Mouse (Mus musculus) stomach, postnatal 0 days (tissue): ENCODE results near the gene Dnaja3. TPM values are rescaled to one million over a fixed set of nuclear protein-coding genes. Genes with fewer than 3 reads are reported as not detected.
"Not testable (repeated sequence)": the region's sequence is repeated elsewhere in the genome, so short reads cannot be mapped to it uniquely, and the experiment has no call there.

ENCODE experiments used
- ATAC-seq: fragments of 200-750 bp; cut with Nextera tagmentation; 2 replicates; pipeline ENCODE4 v1.8.0; 2017; ENCODE audit not compliant: low FRiP score, low TSS enrichment
- DNase-seq: peaks from one replicate; pipeline ENCODE4 v3.0.0-alpha.2; 2016; ENCODE audit warnings: low spot score
- H3K27ac ChIP-seq: fragments of 300-500 bp; sonication (generic); replicated peaks from 2 replicates; pipeline ENCODE4 v1.5.1; 2014; ENCODE audit warnings: mild to moderate bottlenecking, control low read depth
- H3K27me3 ChIP-seq: fragments of 300-500 bp; sonication (generic); 2 replicates; pipeline ENCODE4 v1.6.1; 2014; ENCODE audit warnings: low read length; ENCODE audit not compliant: control insufficient read depth, insufficient read depth
- H3K36me3 ChIP-seq: fragments of 300-500 bp; sonication (generic); 2 replicates; pipeline ENCODE4 v1.6.1; 2014; ENCODE audit warnings: low read length, mixed read lengths; ENCODE audit not compliant: control insufficient read depth, insufficient read depth
- H3K4me1 ChIP-seq: fragments of 300-500 bp; sonication (generic); replicated peaks from 2 replicates; pipeline ENCODE4 v1.6.1; 2014; ENCODE audit warnings: antibody characterized with exemption; ENCODE audit not compliant: control insufficient read depth, insufficient read depth
- H3K4me2 ChIP-seq: fragments of 300-500 bp; sonication (generic); replicated peaks from 2 replicates; pipeline ENCODE4 v1.6.1; 2014; ENCODE audit warnings: low read depth, mild to moderate bottlenecking, control low read depth, moderate library complexity
- H3K4me3 ChIP-seq: fragments of 300-500 bp; sonication (generic); 2 replicates; pipeline ENCODE4 v1.5.1; 2014; ENCODE audit warnings: low read depth, low read length, control low read depth
- H3K9ac ChIP-seq: fragments of 300-500 bp; sonication (generic); 2 replicates; pipeline ENCODE4 v1.6.1; 2014; ENCODE audit warnings: mild to moderate bottlenecking, low read length, control low read depth, mixed read lengths
- H3K9me3 ChIP-seq: fragments of 300-500 bp; sonication (generic); 2 replicates; pipeline ENCODE4 v1.6.1; 2016; ENCODE audit warnings: low read length; ENCODE audit not compliant: control insufficient read depth
- CTCF ChIP-seq: IDR thresholded peaks from 2 replicates; pipeline ENCODE4 v1.5.1; 2016; ENCODE audit warnings: antibody characterized with exemption, low read depth, mild to moderate bottlenecking, moderate library complexity
- WGBS: fragments of 180-500 bp; shearing (Covaris S2); extraction: QIAGEN DNeasy Blood & Tissue Kit; methylation state at CpG from one replicate; pipeline ENCODE4 v1.1.7; 2014; 5-methylcytosine and 5-hydroxymethylcytosine counted together
- polyA plus RNA-seq: library from polyadenylated mRNA; unstranded; fragments of >200 nt; fragmentation: Nextera tagmentation; extraction: Ambion mirVana; gene quantifications from 2 replicates; pipeline ENCODE4 v1.2.1, GENCODE M21; 2015

Dnaja3 gene
- polyA plus RNA-seq, 1 experiment from 2014 or later: 47.0 TPM

DNA sequence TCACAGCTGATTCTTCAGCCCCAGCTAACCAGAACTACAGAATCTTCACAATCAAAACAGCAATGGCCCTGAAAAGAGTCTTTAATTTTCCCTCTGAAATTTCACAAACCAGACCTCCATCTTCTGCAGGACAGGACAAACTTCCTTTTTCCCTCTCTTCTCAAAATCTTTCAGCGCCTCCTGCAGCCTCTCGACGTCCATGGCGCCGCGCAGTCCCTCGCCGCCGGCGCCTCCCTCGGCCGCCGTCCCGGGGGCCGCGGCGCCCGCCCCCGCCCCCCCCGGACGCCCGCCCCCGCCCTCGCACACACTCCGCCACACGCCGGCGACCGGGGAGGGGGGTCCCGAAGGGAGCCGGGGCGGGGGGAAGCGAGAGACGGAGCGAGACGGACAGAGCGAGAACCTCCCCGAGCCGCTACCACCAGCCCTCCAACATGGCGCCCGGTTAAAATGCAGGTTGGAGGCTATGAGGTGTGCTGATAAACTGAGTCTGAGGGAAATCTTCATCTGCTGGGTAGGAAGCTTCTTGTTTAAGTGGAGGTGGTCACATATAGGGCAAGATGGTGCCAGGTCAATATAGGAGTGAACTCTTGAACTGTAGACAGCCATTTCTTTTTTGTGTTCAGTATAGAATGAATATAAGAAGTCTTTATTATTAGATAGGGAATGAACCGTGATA, 117.0 kb downstream of the Dnaja3 start:
- TF ChIP-seq CTCF: peak; percentile 43
- H3K4me1 ChIP-seq, H3K9me3 ChIP-seq, H3K36me3 ChIP-seq, H3K27me3 ChIP-seq: not testable (repeated sequence)
- H3K4me2 ChIP-seq: peak overlapping the region; percentile 45
- ATAC-seq: peak; percentile 83
- peak overlapping the region; percentile 56 for H3K27ac ChIP-seq
- 8% methylated on average over 26 of the region's 42 CpGs for WGBS
- H3K4me3 ChIP-seq: peak overlapping the region; percentile 39
- H3K9ac ChIP-seq: peak overlapping the region; percentile 45
- peak; percentile 42 for DNase-seq

Other genes with a start within 250 kb of the Dnaja3 start
- 1.2 and 1.3 TPM in 2 replicates for gene Adcy9, start 219.5 kb upstream of the Dnaja3 start, polyA plus RNA-seq
- gene Srl, start 98.2 kb upstream of the Dnaja3 start, polyA plus RNA-seq: 2.8 and 3.1 TPM in 2 replicates
- 8.9 and 10.6 TPM in 2 replicates for gene Tfap4, start 80.1 kb upstream of the Dnaja3 start, polyA plus RNA-seq
- gene Glis2, start 45.3 kb upstream of the Dnaja3 start, polyA plus RNA-seq: 11.6 and 11.7 TPM in 2 replicates
- gene Pam16, start 15.0 kb upstream of the Dnaja3 start, polyA plus RNA-seq: 65.4 and 71.9 TPM in 2 replicates
- gene Vasn, start within 50 bp of the Dnaja3 start, polyA plus RNA-seq: 8.8 and 9.6 TPM in 2 replicates
- gene Coro7, start 39.8 kb downstream of the Dnaja3 start, polyA plus RNA-seq: 7.6 and 8.1 TPM in 2 replicates
- gene Nmral1, start 79.4 kb downstream of the Dnaja3 start, polyA plus RNA-seq: 15.5 and 17.2 TPM in 2 replicates
- gene Hmox2, start 86.4 kb downstream of the Dnaja3 start, polyA plus RNA-seq: 57.4 and 60.6 TPM in 2 replicates
- gene Cdip1, start 150.3 kb downstream of the Dnaja3 start, polyA plus RNA-seq: 35.4 and 38.8 TPM in 2 replicates
- gene 4930562C15Rik, start 195.4 kb downstream of the Dnaja3 start, polyA plus RNA-seq: 0.23 and 0.32 TPM in 2 replicates
- 32.1 and 40.0 TPM in 2 replicates for gene Ubald1, start 240.3 kb downstream of the Dnaja3 start, polyA plus RNA-seq
- gene Mgrn1, start 246.3 kb downstream of the Dnaja3 start, polyA plus RNA-seq: 43.0 and 44.0 TPM in 2 replicates